ENCODE assay signal across 20 mouse cellular contexts in genomic region chr9:81921456-81921855, GRCm38 (mm10). TPM values are rescaled to one million over a fixed set of nuclear protein-coding genes. Genes with fewer than 3 reads are reported as not detected.
A peak's percentile ranks its signal among the peaks of the same experiment; 100 is the strongest.
DNase-seq lines count a peak whose midpoint lies in the region; ATAC-seq and TF ChIP-seq lines count a peak whose summit lies in the region.
"Had no signal": no experiment of that assay in that cellular context is flagged by ENCODE, and none has a peak within 500 bp of the region (broad histone marks: within the 10 kb centered on the region; RNA-seq: fewer than 3 reads in every experiment).

No protein-coding gene starts in this region.

- ATAC-seq in lung, embryonic 14.5 days (ENCODE audit: insufficient read depth) = no peak
- ATAC-seq: forebrain, embryonic 15.5 days had no signal

- no peak overlapping the region for H3K4me3 ChIP-seq in heart, adult 2 months
- no peak overlapping the region for H3K4me3 ChIP-seq in lung, embryonic 14.5 days (ENCODE audit: low read depth, low read length)
- H3K4me3 ChIP-seq: embryonic facial prominence, embryonic 13.5 days; forebrain, embryonic 15.5 days; heart, embryonic 13.5 days; hindbrain, embryonic 15.5 days had no signal

- no peak for TF ChIP-seq POLR2A in heart, adult 2 months (IDR thresholded peaks at IDR 0.05; ENCODE audit: insufficient read depth, low read depth, low read length)
- no peak for TF ChIP-seq POLR2A in brain, embryonic 14.5 days (IDR thresholded peaks at IDR 0.05; ENCODE audit: borderline replicate concordance, extremely low read depth, insufficient read depth, insufficient read length, poor library complexity, severe bottlenecking)

- H3K9me3 ChIP-seq in lung, embryonic 14.5 days (ENCODE audit: low read depth, low read length) = no peaks in the 10 kb centered on the region
- H3K9me3 ChIP-seq: embryonic facial prominence, embryonic 13.5 days; forebrain, embryonic 15.5 days; heart, embryonic 13.5 days; hindbrain, embryonic 15.5 days had no signal

- H3K36me3 ChIP-seq in heart, adult 2 months (ENCODE audit: control insufficient read depth, insufficient read depth, low read length) = no peaks in the 10 kb centered on the region
- H3K36me3 ChIP-seq in lung, embryonic 14.5 days (ENCODE audit: insufficient read depth) = no peaks in the 10 kb centered on the region
- H3K36me3 ChIP-seq: embryonic facial prominence, embryonic 13.5 days; forebrain, embryonic 15.5 days; heart, embryonic 13.5 days; hindbrain, embryonic 15.5 days had no signal

- no peak for DNase-seq in heart, adult 2 months
- no peak for DNase-seq in heart, adult 11 months
- DNase-seq in lung, embryonic 14.5 days = peak; percentile 24
- no peak for DNase-seq in lung, postnatal 25 days (ENCODE audit: low spot score)
- DNase-seq in brain, embryonic 14.5 days (ENCODE audit: low read depth) = peak; percentile 8
- no peak for DNase-seq in thymus, postnatal 0 days (ENCODE audit: low spot score)
- DNase-seq: adrenal gland, adult 8-10 months; adrenal gland, postnatal 36 days; cerebellum, adult 11 months; cerebellum, adult 8-10 months; cerebellum, postnatal 14 days; gastrocnemius, postnatal 14 days; heart, postnatal 36 days had no signal

- H3K9ac ChIP-seq in heart, adult 2 months (ENCODE audit: low read depth, low read length) = no peak overlapping the region
- H3K9ac ChIP-seq in lung, embryonic 14.5 days = no peak overlapping the region
- H3K9ac ChIP-seq: embryonic facial prominence, embryonic 13.5 days; forebrain, embryonic 15.5 days; heart, embryonic 13.5 days; hindbrain, embryonic 15.5 days had no signal

- H3K4me2 ChIP-seq in lung, embryonic 14.5 days = no peak overlapping the region
- H3K4me2 ChIP-seq: embryonic facial prominence, embryonic 13.5 days; forebrain, embryonic 15.5 days; heart, embryonic 13.5 days; hindbrain, embryonic 15.5 days had no signal

- intact Hi-C loops in heart, adult 2 months (cut with DNase I) = no loop called here

- H3K27ac ChIP-seq in heart, adult 2 months = no peak overlapping the region
- no peak overlapping the region for H3K27ac ChIP-seq in lung, embryonic 14.5 days (ENCODE audit: low read depth)
- H3K27ac ChIP-seq: embryonic facial prominence, embryonic 13.5 days; forebrain, embryonic 15.5 days; heart, embryonic 13.5 days; hindbrain, embryonic 15.5 days had no signal

- H3K4me1 ChIP-seq in heart, adult 2 months (ENCODE audit: control insufficient read depth, insufficient read depth, low read length) = no peaks in the 10 kb centered on the region
- no peaks in the 10 kb centered on the region for H3K4me1 ChIP-seq in lung, embryonic 14.5 days (ENCODE audit: insufficient read depth)
- H3K4me1 ChIP-seq: embryonic facial prominence, embryonic 13.5 days; forebrain, embryonic 15.5 days; heart, embryonic 13.5 days; hindbrain, embryonic 15.5 days had no signal

- H3K79me2 ChIP-seq in heart, adult 2 months (replicated peaks; ENCODE audit: control insufficient read depth, insufficient read depth, low read length) = no peaks in the 10 kb centered on the region

- peak; percentile 29 for TF ChIP-seq CTCF in heart, adult 2 months (IDR thresholded peaks at IDR 0.05)
- TF ChIP-seq CTCF in lung, embryonic 14.5 days (IDR thresholded peaks at IDR 0.05; ENCODE audit: low read depth) = no peak
- TF ChIP-seq CTCF in brain, embryonic 14.5 days (IDR thresholded peaks at IDR 0.05; ENCODE audit: borderline replicate concordance, extremely low read depth, insufficient read depth, insufficient read length) = no peak

- TF ChIP-seq EP300 in heart, adult 2 months (IDR thresholded peaks at IDR 0.05; ENCODE audit: insufficient read depth, low read depth, low read length) = no peak

- H3K27me3 ChIP-seq in heart, adult 2 months (ENCODE audit: control insufficient read depth, insufficient read depth, low read length) = no peaks in the 10 kb centered on the region
- no peaks in the 10 kb centered on the region for H3K27me3 ChIP-seq in lung, embryonic 14.5 days (ENCODE audit: insufficient read depth, low read length)
- H3K27me3 ChIP-seq: embryonic facial prominence, embryonic 13.5 days; forebrain, embryonic 15.5 days; heart, embryonic 13.5 days; hindbrain, embryonic 15.5 days had no signal

- WGBS in heart, adult 2 months = 76% methylated on average over 1 of the region's 1 CpGs
- 93% methylated on average over 1 of the region's 1 CpGs for WGBS in lung, embryonic 14.5 days

RNA-seq across cellular contexts. Expression of gene Mei4, which starts 58.0 kb away (rescaled TPM):
- total RNA-seq in heart, adult 2 months (2021) = not detected
- not detected in 2 replicates for polyA plus RNA-seq in heart, adult 2 months (2012; rRNA removed)
- polyA plus RNA-seq in lung, embryonic 14.5 days (2014; fragmentation: Nextera tagmentation; extraction: Ambion mirVana) = 0.78 and 0.86 TPM in 2 replicates
- 0.43 and 0.51 TPM in 2 replicates for polyA plus RNA-seq in brain, embryonic 14.5 days (2012; rRNA removed)
- polyA plus RNA-seq in thymus, postnatal 0 days (2015; fragmentation: Nextera tagmentation; extraction: Ambion mirVana) = 3.7 and 4.2 TPM in 2 replicates
- total RNA-seq: adrenal gland, postnatal 36 days; gastrocnemius, adult 18-20 months; gastrocnemius, postnatal 14 days; heart, postnatal 36 days had no signal
- polyA plus RNA-seq: gonadal fat pad, adult 2 months; heart, postnatal 0 days had no signal

Comparison
In these comparisons a context has a peak if more than half of its experiments do, and no peak if none do; other contexts are left out.
1. DNase-seq: peak in lung, embryonic 14.5 days (single experiment) and brain, embryonic 14.5 days (single experiment); none in heart, adult 2 months (0 of 2), heart, adult 11 months (single experiment), lung, postnatal 25 days (single experiment) and thymus, postnatal 0 days (single experiment).